Mouse (Mus musculus) liver, embryonic 15.5 days (tissue): Measurements from ENCODE around the gene Ttll10. TPM values are rescaled to one million over a fixed set of nuclear protein-coding genes. Genes with fewer than 3 reads are reported as not detected.
A peak's percentile ranks its signal among the peaks of the same experiment; 100 is the strongest.

Experiments used
- ATAC-seq: fragments of 200-750 bp; cut with Nextera tagmentation; 2 replicates; pipeline ENCODE4 v1.8.0; 2017; ENCODE audit warnings: moderate number of reproducible peaks, mild to moderate bottlenecking, moderate library complexity; ENCODE audit not compliant: insufficient read depth
- H3K27ac ChIP-seq: fragments of 300-500 bp; sonication (generic); replicated peaks from 2 replicates; pipeline ENCODE4 v1.5.1; 2015; ENCODE audit warnings: mild to moderate bottlenecking, inconsistent platforms
- H3K27me3 ChIP-seq: fragments of 300-500 bp; sonication (generic); 2 replicates; pipeline ENCODE4 v1.6.1; 2015; ENCODE audit warnings: mild to moderate bottlenecking, inconsistent platforms
- H3K36me3 ChIP-seq: fragments of 300-500 bp; sonication (generic); replicated peaks from 2 replicates; pipeline ENCODE4 v1.6.1; 2015; ENCODE audit warnings: moderate library complexity, mild to moderate bottlenecking, inconsistent platforms
- H3K4me1 ChIP-seq: fragments of 300-500 bp; sonication (generic); replicated peaks from 2 replicates; pipeline ENCODE4 v1.6.1; 2015; ENCODE audit warnings: inconsistent platforms
- H3K4me2 ChIP-seq: fragments of 300-500 bp; sonication (generic); 2 replicates; pipeline ENCODE4 v1.6.1; 2015; ENCODE audit warnings: moderate library complexity, mild to moderate bottlenecking, inconsistent platforms
- H3K4me3 ChIP-seq: fragments of 300-500 bp; sonication (generic); replicated peaks from 2 replicates; pipeline ENCODE4 v1.5.1; 2015; ENCODE audit warnings: mild to moderate bottlenecking, inconsistent platforms
- H3K9ac ChIP-seq: fragments of 300-500 bp; sonication (generic); 2 replicates; pipeline ENCODE4 v1.6.1; 2015; ENCODE audit warnings: moderate library complexity, mild to moderate bottlenecking, inconsistent platforms
- H3K9me3 ChIP-seq: fragments of 300-500 bp; sonication (generic); replicated peaks from 2 replicates; pipeline ENCODE4 v1.6.1; 2016; ENCODE audit warnings: inconsistent platforms
- WGBS: fragments of 180-500 bp; shearing (Covaris S2); methylation state at CpG from one replicate; pipeline ENCODE4 v1.1.7; 2015; ENCODE audit warnings: mixed read lengths; ENCODE audit not compliant: insufficient replicate concordance; 5-methylcytosine and 5-hydroxymethylcytosine counted together
- polyA plus RNA-seq: library from polyadenylated mRNA; unstranded; fragments of >200 nt; fragmentation: Nextera tagmentation; extraction: Ambion mirVana; gene quantifications from 2 replicates; pipeline ENCODE4 v1.2.1, GENCODE M21; 2015

Ttll10 gene
- polyA plus RNA-seq, 1 experiment from 2014 or later: 0.22 TPM

DNA sequence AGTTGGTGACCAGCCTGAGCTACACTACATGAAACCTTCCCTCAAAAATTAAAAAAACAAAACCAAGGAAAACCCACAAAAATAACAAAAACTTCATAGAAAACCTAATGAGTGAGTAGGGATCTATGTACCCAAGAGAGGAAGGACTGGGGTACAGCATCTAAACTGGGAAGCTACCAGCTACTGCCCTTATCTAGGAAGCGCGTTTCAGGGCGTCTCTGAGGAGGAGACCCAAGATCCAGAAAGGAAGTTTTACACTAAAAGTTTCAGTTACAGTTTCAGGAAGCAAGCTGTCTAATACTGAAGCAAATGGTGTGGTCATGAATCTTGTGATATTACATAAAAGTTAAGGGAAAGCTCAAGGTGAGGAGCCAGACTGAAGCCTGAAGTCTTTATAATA lies 9.4 kb downstream of the Ttll10 start:
- Histone ChIP-seq H3K36me3 (no peaks in the 10 kb centered on the region), H3K4me3 (no peak overlapping the region), H3K4me1 (peaks cover 5% of the 10 kb centered on the region; the same call in 1 of the 2 replicates), H3K9me3 (no peaks in the 10 kb centered on the region), H3K9ac (no peak overlapping the region), H3K4me2 (no peak overlapping the region), H3K27me3 (no peaks in the 10 kb centered on the region), H3K27ac (no peak overlapping the region)
- no peak for ATAC-seq
- 17% methylated on average over 3 of the region's 3 CpGs for WGBS

DNA sequence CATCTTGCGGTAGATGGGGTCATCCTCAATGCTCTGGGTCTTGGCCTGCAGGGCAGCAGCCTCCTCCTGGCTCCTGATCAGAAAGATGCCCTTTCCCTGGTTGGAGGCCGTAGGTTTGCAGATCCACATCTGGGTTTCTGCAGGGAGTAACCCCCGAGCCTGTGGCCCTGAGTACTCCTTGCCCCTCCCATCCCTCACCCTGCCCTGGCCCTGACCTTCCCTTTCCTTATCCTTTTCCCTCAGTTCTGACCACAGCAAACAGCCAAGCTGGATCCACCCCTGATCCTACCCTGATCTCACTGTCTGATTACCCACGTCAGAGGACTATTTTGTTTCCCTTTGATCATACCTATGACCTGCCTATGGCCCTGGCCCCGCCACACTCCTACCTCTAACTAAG lies 14.5 kb downstream of the Ttll10 start:
- Histone ChIP-seq H3K4me3 (no peak overlapping the region), H3K4me2 (no peak overlapping the region), H3K9ac (no peak overlapping the region), H3K36me3 (no peaks in the 10 kb centered on the region), H3K27ac (no peak overlapping the region), H3K27me3 (no peaks in the 10 kb centered on the region), H3K9me3 (no peaks in the 10 kb centered on the region), H3K4me1 (no peaks in the 10 kb centered on the region)
- 41% methylated on average over 5 of the region's 5 CpGs for WGBS
- no peak for ATAC-seq

DNA sequence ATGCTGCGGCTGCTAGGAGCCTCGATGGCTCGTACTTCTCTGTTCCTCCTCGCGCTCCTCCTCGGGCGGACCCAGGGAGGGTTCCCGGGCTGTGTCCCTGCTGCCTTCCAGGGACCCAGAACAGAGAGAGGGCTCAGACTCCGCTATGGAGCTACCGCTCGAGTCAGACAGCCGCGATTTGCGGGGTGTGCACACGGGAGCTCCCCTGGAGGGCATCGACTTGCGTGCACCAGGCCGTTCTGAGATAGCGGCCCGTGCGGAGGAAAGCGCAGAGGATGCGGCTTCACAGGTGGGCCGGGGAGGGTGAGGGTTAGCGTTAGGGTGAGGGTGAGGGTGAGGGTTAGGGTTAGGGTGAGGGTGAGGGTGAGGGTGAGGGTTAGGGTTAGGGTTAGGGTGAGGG lies 24.3 kb downstream of the Ttll10 start:
- H3K36me3 ChIP-seq: no peaks in the 10 kb centered on the region
- no peak overlapping the region for H3K4me3 ChIP-seq
- peak overlapping the region; percentile 4; the same call in 1 of the 2 replicates for H3K4me2 ChIP-seq
- peaks cover 27% of the 10 kb centered on the region for H3K4me1 ChIP-seq
- no peak overlapping the region for H3K27ac ChIP-seq
- no peaks in the 10 kb centered on the region for H3K9me3 ChIP-seq
- H3K9ac ChIP-seq: no peak overlapping the region
- H3K27me3 ChIP-seq: peaks cover 28% of the 10 kb centered on the region
- 6% methylated on average over 25 of the region's 25 CpGs for WGBS
- ATAC-seq: no peak

DNA sequence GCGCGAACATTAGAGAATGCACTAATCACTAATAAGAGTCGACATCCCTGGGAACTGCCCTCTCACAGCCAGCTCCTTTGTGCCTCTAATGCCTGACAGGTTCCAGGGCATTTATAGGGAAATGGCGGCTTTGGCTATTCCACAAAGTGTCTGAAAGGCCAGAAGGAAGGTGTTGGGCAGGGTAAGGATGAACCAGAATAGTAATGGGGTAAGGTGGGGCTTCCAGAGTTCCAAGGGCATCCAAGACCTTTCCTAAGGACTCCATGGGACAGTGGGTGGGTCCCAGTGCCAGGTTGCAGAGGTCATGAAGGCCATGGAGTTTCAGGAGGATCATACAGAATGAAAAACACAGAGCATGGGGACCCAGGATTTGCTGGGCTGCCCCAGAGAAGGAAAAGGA lies 24.9 kb downstream of the Ttll10 start:
- Histone ChIP-seq H3K27me3 (peaks cover 28% of the 10 kb centered on the region), H3K4me2 (no peak overlapping the region), H3K36me3 (0 out of 2 replicates have a peak, but pooled peaks cover 4% of the 10 kb centered on the region), H3K4me3 (no peak overlapping the region), H3K9me3 (no peaks in the 10 kb centered on the region), H3K9ac (no peak overlapping the region), H3K27ac (no peak overlapping the region), H3K4me1 (peaks cover 27% of the 10 kb centered on the region)
- no peak for ATAC-seq
- 63% methylated on average over 4 of the region's 4 CpGs for WGBS

GRCm38 (mm10) chr4:156033476-156034119 lies 25.6 kb downstream of the Ttll10 start:
- Histone ChIP-seq H3K36me3 (0 out of 2 replicates have a peak, but pooled peaks cover 6% of the 10 kb centered on the region), H3K4me2 (no peak overlapping the region), H3K4me1 (peaks cover 27% of the 10 kb centered on the region), H3K9ac (no peak overlapping the region), H3K27ac (no peak overlapping the region), H3K27me3 (peaks cover 28% of the 10 kb centered on the region), H3K4me3 (no peak overlapping the region), H3K9me3 (no peaks in the 10 kb centered on the region)
- ATAC-seq: no peak
- WGBS: 23% methylated on average over 6 of the region's 6 CpGs

DNA sequence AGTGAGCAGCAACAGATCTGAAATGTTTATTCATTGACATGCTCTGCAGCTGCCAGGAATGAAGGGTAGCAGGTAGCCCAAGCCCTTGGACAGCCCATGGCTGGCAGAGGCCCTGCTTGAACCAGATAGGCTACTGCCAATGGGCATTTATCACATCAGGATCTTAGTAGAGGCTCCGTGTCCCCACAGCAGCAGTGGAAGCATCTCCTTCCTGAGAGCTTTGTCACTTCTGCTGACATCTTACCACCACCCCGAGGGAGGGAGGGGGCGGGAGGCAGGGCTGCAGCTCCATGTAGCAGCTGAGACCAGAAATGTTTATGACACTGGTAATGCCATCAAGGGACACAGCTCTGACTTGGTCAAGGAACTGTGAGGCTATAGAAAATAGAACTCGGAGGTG lies 26.4 kb downstream of the Ttll10 start:
- H3K27ac ChIP-seq: no peak overlapping the region
- 46% methylated on average over 4 of the region's 4 CpGs for WGBS

GRCm38 (mm10) chr4:156031593-156032391 lies 27.4 kb downstream of the Ttll10 start:
- H3K4me3 ChIP-seq: peak overlapping the region; percentile 52

More for the DNA sequence above, 26.4 kb downstream of the Ttll10 start:
- Histone ChIP-seq H3K9ac (no peak overlapping the region), H3K4me1 (peaks cover 27% of the 10 kb centered on the region), H3K4me2 (no peak overlapping the region), H3K4me3 (no peak overlapping the region), H3K27me3 (peaks cover 28% of the 10 kb centered on the region), H3K36me3 (0 out of 2 replicates have a peak, but pooled peaks cover 6% of the 10 kb centered on the region), H3K9me3 (no peaks in the 10 kb centered on the region)
- ATAC-seq: no peak

DNA sequence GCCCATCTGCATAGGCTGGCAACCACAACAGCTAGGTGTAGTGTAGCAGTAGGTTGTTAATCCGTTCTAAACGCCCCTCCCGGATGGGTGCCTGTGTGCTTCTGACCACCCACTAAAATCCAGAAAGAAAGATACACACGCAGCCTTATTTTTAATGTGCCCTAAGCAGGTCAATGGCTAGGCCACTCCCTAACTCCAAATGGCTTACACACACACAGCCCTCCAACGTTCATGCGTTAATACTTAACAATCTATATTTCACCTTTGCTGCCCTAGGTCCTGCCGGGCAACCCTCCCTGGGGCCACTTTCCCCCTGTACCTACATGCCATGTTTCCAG lies 28.0 kb downstream of the Ttll10 start:
- 0 out of 2 replicates have a peak overlapping the region, but pooled peaks have one; percentile 63 for H3K27ac ChIP-seq

More at GRCm38 (mm10) chr4:156031593-156032391, 27.4 kb downstream of the Ttll10 start:
- H3K27ac ChIP-seq: peak overlapping the region; percentile 63
- H3K9ac ChIP-seq: peak overlapping the region; percentile 27
- H3K27me3 ChIP-seq: peaks cover 28% of the 10 kb centered on the region
- 3% methylated on average over 24 of the region's 24 CpGs for WGBS
- H3K4me1 ChIP-seq: peaks cover 27% of the 10 kb centered on the region
- H3K9me3 ChIP-seq: no peaks in the 10 kb centered on the region
- 0 out of 2 replicates have a peak, but pooled peaks cover 6% of the 10 kb centered on the region for H3K36me3 ChIP-seq
- peak overlapping the region; percentile 66 for H3K4me2 ChIP-seq
- peak; percentile 65 for ATAC-seq

GRCm38 (mm10) chr4:156030651-156031118 lies 28.5 kb downstream of the Ttll10 start:
- H3K9me3 ChIP-seq: no peaks in the 10 kb centered on the region
- H3K27me3 ChIP-seq: peaks cover 21% of the 10 kb centered on the region
- peak overlapping the region; percentile 52 for H3K4me3 ChIP-seq
- no peak for ATAC-seq
- peak overlapping the region; percentile 66 for H3K4me2 ChIP-seq
- 0 out of 2 replicates have a peak, but pooled peaks cover 6% of the 10 kb centered on the region for H3K36me3 ChIP-seq
- H3K9ac ChIP-seq: peak overlapping the region; percentile 27; the same call in 1 of the 2 replicates
- no peak overlapping the region for H3K27ac ChIP-seq
- WGBS: 53% methylated on average over 9 of the region's 9 CpGs
- H3K4me1 ChIP-seq: peaks cover 34% of the 10 kb centered on the region

More for the DNA sequence above, 28.0 kb downstream of the Ttll10 start:
- Histone ChIP-seq H3K9ac (peak overlapping the region; percentile 27), H3K4me2 (peak overlapping the region; percentile 66), H3K4me3 (peak overlapping the region; percentile 52), H3K36me3 (0 out of 2 replicates have a peak, but pooled peaks cover 6% of the 10 kb centered on the region), H3K4me1 (peaks cover 29% of the 10 kb centered on the region), H3K27me3 (peaks cover 26% of the 10 kb centered on the region), H3K9me3 (no peaks in the 10 kb centered on the region)
- ATAC-seq: peak; percentile 9; the same call in 1 of the 2 replicates
- WGBS: 14% methylated on average over 7 of the region's 7 CpGs

DNA sequence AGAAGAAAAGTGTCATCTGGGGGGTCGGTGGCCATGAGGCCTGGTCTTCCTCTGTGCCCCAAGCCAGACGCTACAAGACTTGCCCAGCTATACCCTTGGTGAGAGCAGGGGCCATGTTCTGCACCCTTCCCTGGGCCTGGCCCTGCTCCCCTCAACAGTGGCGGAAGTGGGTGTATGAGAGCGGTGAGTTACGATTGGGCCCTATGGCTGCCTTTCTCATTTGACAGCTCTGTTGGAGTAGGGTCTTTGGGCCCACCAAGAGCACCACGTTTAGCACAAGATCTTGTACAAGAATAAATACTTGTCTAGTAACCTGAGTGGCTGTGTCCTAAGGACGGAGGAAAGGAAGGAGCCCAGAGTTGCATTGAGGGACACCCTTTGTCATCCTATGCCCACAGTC lies 30.6 kb downstream of the Ttll10 start:
- Histone ChIP-seq H3K4me1 (peaks cover 34% of the 10 kb centered on the region), H3K4me2 (no peak overlapping the region), H3K36me3 (0 out of 2 replicates have a peak, but pooled peaks cover 6% of the 10 kb centered on the region), H3K9ac (no peak overlapping the region), H3K9me3 (no peaks in the 10 kb centered on the region), H3K4me3 (no peak overlapping the region), H3K27ac (no peak overlapping the region), H3K27me3 (0 out of 2 replicates have a peak, but pooled peaks cover under 1% of the 10 kb centered on the region)
- 81% methylated on average over 7 of the region's 7 CpGs for WGBS
- ATAC-seq: no peak

- ATAC-seq: no peak
- Histone ChIP-seq H3K4me1 (peaks cover 13% of the 10 kb centered on the region), H3K36me3 (0 out of 2 replicates have a peak, but pooled peaks cover 6% of the 10 kb centered on the region), H3K27ac (no peak within 1 kb of the TSS), H3K4me2 (no peak within 1 kb of the TSS), H3K9ac (no peak within 1 kb of the TSS), H3K4me3 (no peak within 1 kb of the TSS), H3K27me3 (no peaks in the 10 kb centered on the region), H3K9me3 (no peaks in the 10 kb centered on the region)
- WGBS: 32% methylated on average over 4 of the region's 4 CpGs
Observed at GRCm38 (mm10) chr4:156026013-156026412, 33.2 kb downstream of the Ttll10 start, which contains the start of gene Tnfrsf18. Gene Tnfrsf18, plus strand, starts transcription at chr4:156026164.
